Comparison of ENCODE assay signal across 9 mouse cellular contexts in genomic region chr2:147084366-147085071, GRCm38 (mm10). TPM values are rescaled to one million over a fixed set of nuclear protein-coding genes. Genes with fewer than 3 reads are reported as not detected.
DNase-seq lines count a peak whose midpoint lies in the region; ATAC-seq and TF ChIP-seq lines count a peak whose summit lies in the region.
"Had no signal": no experiment of that assay in that cellular context is flagged by ENCODE, and none has a peak within 500 bp of the region (broad histone marks: within the 10 kb centered on the region; RNA-seq: fewer than 3 reads in every experiment).

No protein-coding gene starts in this region.

- H3K4me1 ChIP-seq in lung, postnatal 0 days (ENCODE audit: insufficient read depth, low read depth, low read length): no peaks in the 10 kb centered on the region; the same call in 1 of the 2 replicates
- H3K4me1 ChIP-seq in bone marrow macrophage, adult 2 months (ENCODE audit: control insufficient read depth, insufficient read depth, low read length): no peaks in the 10 kb centered on the region
- H3K4me1 ChIP-seq in neural tube, embryonic 13.5 days (replicated peaks): peaks cover 16% of the 10 kb centered on the region

- H3K36me3 ChIP-seq in lung, postnatal 0 days (ENCODE audit: insufficient read depth, low read length): no peaks in the 10 kb centered on the region
- no peaks in the 10 kb centered on the region for H3K36me3 ChIP-seq in neural tube, embryonic 13.5 days

- DNase-seq in lung, postnatal 0 days (ENCODE audit: low spot score): no peak
- DNase-seq in lung, postnatal 25 days (ENCODE audit: low spot score): no peak
- DNase-seq in gastrocnemius, postnatal 14 days: peak; percentile 5
- DNase-seq in kidney, postnatal 10 days: peak; percentile 34
- DNase-seq in c-Kit-positive CD71-positive TER-119-positive erythroid progenitor cells, embryonic 14.5 days (ENCODE audit: low spot score): no peak
- DNase-seq in left cerebral cortex, adult 8-10 months (ENCODE audit: low spot score in 2 of 2): no peak

- H3K27ac ChIP-seq in lung, postnatal 0 days (ENCODE audit: low read length): no peak overlapping the region
- no peak overlapping the region for H3K27ac ChIP-seq in bone marrow macrophage, adult 2 months (ENCODE audit: insufficient read depth, low read depth, low read length)
- no peak overlapping the region for H3K27ac ChIP-seq in neural tube, embryonic 13.5 days (replicated peaks)
- H3K27ac ChIP-seq: macrophage had no signal

- peak overlapping the region; percentile 46 for H3K4me3 ChIP-seq in lung, postnatal 0 days (ENCODE audit: low read depth, low read length)
- H3K4me3 ChIP-seq in bone marrow macrophage, adult 2 months (ENCODE audit: insufficient read depth, low read length): peak overlapping the region; percentile 42
- H3K4me3 ChIP-seq in neural tube, embryonic 13.5 days: peak overlapping the region; percentile 26

- peak overlapping the region; percentile 66 for H3K4me2 ChIP-seq in lung, postnatal 0 days (replicated peaks; ENCODE audit: low read depth, low read length)
- peak overlapping the region; percentile 47 for H3K4me2 ChIP-seq in neural tube, embryonic 13.5 days

- no peak for TF ChIP-seq CTCF in lung, postnatal 0 days (IDR thresholded peaks at IDR 0.05)
- no peak for TF ChIP-seq CTCF in bone marrow macrophage, adult 2 months (IDR thresholded peaks at IDR 0.05; ENCODE audit: low read depth, low read length)

- H3K27me3 ChIP-seq in lung, postnatal 0 days (replicated peaks; ENCODE audit: insufficient read depth, low read length): peaks cover 44% of the 10 kb centered on the region
- H3K27me3 ChIP-seq in neural tube, embryonic 13.5 days: peaks cover 88% of the 10 kb centered on the region

- ATAC-seq in lung, postnatal 0 days: peak; percentile 57
- peak; percentile 63 for ATAC-seq in neural tube, embryonic 13.5 days (ENCODE audit: low read depth)

- intact Hi-C loops in gastrocnemius, postnatal 14 days (cut with DNase I; ENCODE audit: low total_unique reads): loop anchor here (10.0 kb wide), 1 partner anchor 250 kb away; no protein-coding TSS in a partner anchor

- no peak for TF ChIP-seq EP300 in lung, postnatal 0 days (IDR thresholded peaks at IDR 0.05)

- TF ChIP-seq POLR2A in bone marrow macrophage, adult 2 months (IDR thresholded peaks at IDR 0.05; ENCODE audit: borderline replicate concordance, low read depth, low read length): no peak

- H3K9me3 ChIP-seq in lung, postnatal 0 days (ENCODE audit: low read length): no peaks in the 10 kb centered on the region
- no peaks in the 10 kb centered on the region for H3K9me3 ChIP-seq in neural tube, embryonic 13.5 days

- no peak overlapping the region for H3K9ac ChIP-seq in lung, postnatal 0 days (replicated peaks; ENCODE audit: low read depth)
- H3K9ac ChIP-seq in neural tube, embryonic 13.5 days: no peak overlapping the region

- 2% methylated on average over 56 of the region's 106 CpGs for WGBS in lung, postnatal 0 days
- WGBS in neural tube, embryonic 13.5 days: under 1% methylated on average over 103 of the region's 106 CpGs

RNA-seq across cellular contexts. Expression of gene Nkx2-4, which starts 0.7 kb away (rescaled TPM):
- polyA plus RNA-seq in lung, postnatal 0 days (2015; fragmentation: Nextera tagmentation; extraction: Ambion mirVana): not detected in 2 replicates
- not detected in 2 replicates for polyA plus RNA-seq in bone marrow macrophage, adult 2 months (2012; ENCODE audit: insufficient read depth, insufficient read length, missing spikeins)
- total RNA-seq in gastrocnemius, postnatal 14 days (2021): not detected
- not detected in 2 replicates for polyA plus RNA-seq in neural tube, embryonic 13.5 days (2015; fragmentation: Nextera tagmentation; extraction: Ambion mirVana)
- not detected for total RNA-seq in left cerebral cortex, adult 8-10 months (2022)
- polyA plus RNA-seq: macrophage had no signal

Comparison
In these comparisons a context has a peak if more than half of its experiments do, and no peak if none do; other contexts are left out.
1. DNase-seq: peak in gastrocnemius, postnatal 14 days (single experiment) and kidney, postnatal 10 days (single experiment); none in lung, postnatal 0 days (single experiment), lung, postnatal 25 days (single experiment), c-Kit-positive CD71-positive TER-119-positive erythroid progenitor cells, embryonic 14.5 days (single experiment) and left cerebral cortex, adult 8-10 months (0 of 2).
2. Peak in every context shown above with its lines, with median percentiles within 50 percentile points of each other: H3K4me3 ChIP-seq.